Mouse (Mus musculus): ENCODE data around the gene Ubtf. TPM values are rescaled to one million over a fixed set of nuclear protein-coding genes. Genes with fewer than 3 reads are reported as not detected.

Ubtf gene
- total RNA-seq, 1 experiment from 2014 or later, result 184 TPM

GRCm38 (mm10) chr11:102348101-102348585 lies 28.6 kb upstream of the Ubtf start:
- no peak for ATAC-seq (replicated peaks; ENCODE audit: low read depth, poor library complexity, severe bottlenecking)

- no peak for ATAC-seq (replicated peaks; ENCODE audit: low read depth, poor library complexity, severe bottlenecking)
Measured at GRCm38 (mm10) chr11:102347683-102348082, 28.1 kb upstream of the Ubtf start.

GRCm38 (mm10) chr11:102346926-102347325 lies 27.4 kb upstream of the Ubtf start:
- no peak for ATAC-seq (replicated peaks; ENCODE audit: low read depth, poor library complexity, severe bottlenecking)

- no peak for ATAC-seq (replicated peaks; ENCODE audit: low read depth, poor library complexity, severe bottlenecking)
Measured at GRCm38 (mm10) chr11:102344458-102344857, 24.9 kb upstream of the Ubtf start.

GRCm38 (mm10) chr11:102342742-102343141 lies 23.2 kb upstream of the Ubtf start:
- no peak for ATAC-seq (replicated peaks; ENCODE audit: low read depth, poor library complexity, severe bottlenecking)

GRCm38 (mm10) chr11:102341101-102341500 lies 21.6 kb upstream of the Ubtf start:
- no peak for ATAC-seq (replicated peaks; ENCODE audit: low read depth, poor library complexity, severe bottlenecking)

GRCm38 (mm10) chr11:102339624-102340023 lies 20.1 kb upstream of the Ubtf start:
- ATAC-seq (replicated peaks; ENCODE audit: low read depth, poor library complexity, severe bottlenecking), result no peak

GRCm38 (mm10) chr11:102339195-102339594 lies 19.7 kb upstream of the Ubtf start:
- ATAC-seq (replicated peaks; ENCODE audit: low read depth, poor library complexity, severe bottlenecking), result 0 out of 2 replicates have a peak, but pooled peaks have one; percentile 34

GRCm38 (mm10) chr11:102338561-102338960 lies 19.0 kb upstream of the Ubtf start:
- ATAC-seq (replicated peaks; ENCODE audit: low read depth, poor library complexity, severe bottlenecking), result peak; percentile 95

GRCm38 (mm10) chr11:102337921-102338320 lies 18.4 kb upstream of the Ubtf start:
- ATAC-seq (replicated peaks; ENCODE audit: low read depth, poor library complexity, severe bottlenecking), result no peak

- no peak for ATAC-seq (replicated peaks; ENCODE audit: low read depth, poor library complexity, severe bottlenecking)
Measured at GRCm38 (mm10) chr11:102336191-102336590, 16.6 kb upstream of the Ubtf start.

GRCm38 (mm10) chr11:102334973-102335700 lies 15.6 kb upstream of the Ubtf start:
- no peak for ATAC-seq (replicated peaks; ENCODE audit: low read depth, poor library complexity, severe bottlenecking)

GRCm38 (mm10) chr11:102334010-102334409 lies 14.5 kb upstream of the Ubtf start:
- ATAC-seq (replicated peaks; ENCODE audit: low read depth, poor library complexity, severe bottlenecking), result no peak

GRCm38 (mm10) chr11:102333061-102333460 lies 13.5 kb upstream of the Ubtf start:
- ATAC-seq (replicated peaks; ENCODE audit: low read depth, poor library complexity, severe bottlenecking), result no peak

GRCm38 (mm10) chr11:102331806-102332205 lies 12.3 kb upstream of the Ubtf start:
- no peak for ATAC-seq (replicated peaks; ENCODE audit: low read depth, poor library complexity, severe bottlenecking)

- no peak for ATAC-seq (replicated peaks; ENCODE audit: low read depth, poor library complexity, severe bottlenecking)
Measured at GRCm38 (mm10) chr11:102330039-102330438, 10.5 kb upstream of the Ubtf start.

GRCm38 (mm10) chr11:102329518-102329917 lies 10.0 kb upstream of the Ubtf start:
- no peak for ATAC-seq (replicated peaks; ENCODE audit: low read depth, poor library complexity, severe bottlenecking)

- no peak for ATAC-seq (replicated peaks; ENCODE audit: low read depth, poor library complexity, severe bottlenecking)
Measured at GRCm38 (mm10) chr11:102327839-102328238, 8.3 kb upstream of the Ubtf start.

GRCm38 (mm10) chr11:102327250-102327649 lies 7.7 kb upstream of the Ubtf start:
- no peak for ATAC-seq (replicated peaks; ENCODE audit: low read depth, poor library complexity, severe bottlenecking)

- ATAC-seq (replicated peaks; ENCODE audit: low read depth, poor library complexity, severe bottlenecking), result no peak
Measured at GRCm38 (mm10) chr11:102323516-102323915, 4.0 kb upstream of the Ubtf start.

- no peak for ATAC-seq (replicated peaks; ENCODE audit: low read depth, poor library complexity, severe bottlenecking)
Measured at GRCm38 (mm10) chr11:102321931-102322330, 2.4 kb upstream of the Ubtf start.

- no peak for ATAC-seq (replicated peaks; ENCODE audit: low read depth, poor library complexity, severe bottlenecking)
Measured at GRCm38 (mm10) chr11:102320686-102321005, 1.1 kb upstream of the Ubtf start.

All from common myeloid progenitor, adult 5-6 weeks (primary cell).